Mouse (Mus musculus): Measurements from ENCODE around the gene Rab5c. TPM values are rescaled to one million over a fixed set of nuclear protein-coding genes. Genes with fewer than 3 reads are reported as not detected.

Rab5c gene
- polyA plus RNA-seq, 1 experiment = 445 TPM

GRCm38 (mm10) chr11:100682526-100682925 is 55.5 kb downstream of the Rab5c start:
- whole genome bisulfite sequencing = 89% methylated on average over 5 of the region's 5 CpGs
- TF ChIP-seq CTCF (conservative IDR thresholded peaks at IDR 0.05; ENCODE audit: insufficient read depth, insufficient read length, low read depth, low read length) (no peak), POLR2A (IDR thresholded peaks at IDR 0.05; ENCODE audit: low read depth, low read length) (no peak)
- no peaks in the 10 kb centered on the region for H3K27me3 ChIP-seq (replicated peaks; ENCODE audit: control insufficient read depth, insufficient read depth, low read length)
- H3K4me1 ChIP-seq (ENCODE audit: control insufficient read depth, insufficient read depth, low read length) = no peaks in the 10 kb centered on the region
- H3K36me3 ChIP-seq (ENCODE audit: control insufficient read depth, insufficient read depth, low read length) = no peaks in the 10 kb centered on the region
- no peak overlapping the region for H3K4me3 ChIP-seq (ENCODE audit: insufficient read depth, low read depth, low read length)
- H3K27ac ChIP-seq (ENCODE audit: insufficient read depth, low read depth, low read length) = no peak overlapping the region
- DNase-seq = no peak

DNA sequence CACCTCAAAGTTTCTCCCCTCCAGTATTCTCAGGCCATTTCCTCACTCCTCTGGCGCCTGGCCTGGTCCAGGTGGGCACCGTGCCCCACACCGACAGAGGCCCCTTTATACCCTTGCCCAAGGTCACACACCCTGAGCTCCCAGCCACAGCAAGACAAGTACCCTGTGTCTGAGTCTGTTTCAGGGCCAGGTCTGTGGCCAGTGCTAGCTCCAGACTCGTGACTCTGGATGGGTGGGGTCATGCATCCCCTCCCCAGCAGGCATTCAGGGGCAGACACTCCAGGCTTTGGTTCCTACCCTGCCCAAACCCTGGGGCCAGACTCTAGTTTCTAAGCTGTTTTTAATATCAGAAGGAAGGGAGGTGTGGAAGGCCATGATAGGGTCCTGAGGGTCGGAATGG is 56.2 kb downstream of the Rab5c start:
- Histone ChIP-seq H3K36me3 (ENCODE audit: control insufficient read depth, insufficient read depth, low read length) (no peaks in the 10 kb centered on the region), H3K4me1 (ENCODE audit: control insufficient read depth, insufficient read depth, low read length) (no peaks in the 10 kb centered on the region), H3K27me3 (replicated peaks; ENCODE audit: control insufficient read depth, insufficient read depth, low read length) (no peaks in the 10 kb centered on the region), H3K27ac (ENCODE audit: insufficient read depth, low read depth, low read length) (no peak overlapping the region), H3K4me3 (ENCODE audit: insufficient read depth, low read depth, low read length) (no peak overlapping the region)
- no peak for DNase-seq
- TF ChIP-seq CTCF (conservative IDR thresholded peaks at IDR 0.05; ENCODE audit: insufficient read depth, insufficient read length, low read depth, low read length) (no peak), POLR2A (IDR thresholded peaks at IDR 0.05; ENCODE audit: low read depth, low read length) (no peak)
- WGBS = 78% methylated on average over 5 of the region's 5 CpGs

DNA sequence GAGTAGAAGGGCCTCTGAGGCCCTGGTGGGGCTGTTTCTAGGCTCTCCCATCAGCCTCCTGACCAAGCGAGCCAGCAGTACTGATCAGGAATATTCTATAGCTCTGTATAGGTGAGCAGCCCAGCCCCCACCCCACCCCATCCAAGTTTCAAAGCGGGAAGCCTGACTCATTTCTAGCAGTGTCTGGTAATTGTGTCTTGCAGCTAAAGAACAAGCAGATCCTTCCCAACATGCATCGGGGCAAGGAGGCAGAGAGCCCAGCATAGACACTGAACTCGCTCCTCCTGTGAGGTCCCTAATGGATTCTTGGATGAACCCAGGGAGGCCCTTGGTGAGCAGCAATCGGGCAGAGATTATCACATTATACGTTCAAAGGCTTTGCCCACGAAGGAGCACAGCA is 60.2 kb downstream of the Rab5c start:
- DNase-seq = no peak
- Histone ChIP-seq H3K36me3 (ENCODE audit: control insufficient read depth, insufficient read depth, low read length) (no peaks in the 10 kb centered on the region), H3K27ac (ENCODE audit: insufficient read depth, low read depth, low read length) (no peak overlapping the region), H3K27me3 (replicated peaks; ENCODE audit: control insufficient read depth, insufficient read depth, low read length) (no peaks in the 10 kb centered on the region), H3K4me3 (ENCODE audit: insufficient read depth, low read depth, low read length) (no peak overlapping the region), H3K4me1 (ENCODE audit: control insufficient read depth, insufficient read depth, low read length) (no peaks in the 10 kb centered on the region)
- TF ChIP-seq CTCF (conservative IDR thresholded peaks at IDR 0.05; ENCODE audit: insufficient read depth, insufficient read length, low read depth, low read length) (no peak), POLR2A (IDR thresholded peaks at IDR 0.05; ENCODE audit: low read depth, low read length) (no peak)
- WGBS = 77% methylated on average over 7 of the region's 7 CpGs

DNA sequence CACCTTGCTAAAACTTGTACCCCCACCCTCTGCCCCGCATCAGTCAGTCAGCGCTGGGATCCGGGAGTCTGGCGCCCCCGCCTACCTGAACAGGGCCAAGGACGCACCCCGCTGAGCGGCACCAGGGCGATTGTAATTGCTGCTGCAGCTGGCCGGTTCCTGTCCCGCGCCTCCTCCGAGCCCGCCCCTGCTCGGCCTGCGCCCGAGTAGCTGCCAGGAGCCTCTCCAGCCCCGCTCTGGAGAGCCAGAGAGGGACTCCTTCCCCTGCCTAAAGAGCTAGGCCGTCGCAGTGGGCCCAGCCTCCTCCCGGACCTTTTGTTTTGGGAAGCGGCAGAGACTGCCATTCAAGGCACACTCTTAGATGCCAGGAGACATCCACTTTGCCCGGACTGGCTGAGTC is 64.8 kb downstream of the Rab5c start:
- WGBS = 8% methylated on average over 23 of the region's 23 CpGs
- no peak for TF ChIP-seq CTCF (conservative IDR thresholded peaks at IDR 0.05; ENCODE audit: insufficient read depth, insufficient read length, low read depth, low read length)
- no peak for TF ChIP-seq POLR2A (IDR thresholded peaks at IDR 0.05; ENCODE audit: low read depth, low read length)
- no peak overlapping the region for H3K4me3 ChIP-seq (ENCODE audit: insufficient read depth, low read depth, low read length)
- no peaks in the 10 kb centered on the region for H3K4me1 ChIP-seq (ENCODE audit: control insufficient read depth, insufficient read depth, low read length)
- H3K27ac ChIP-seq (ENCODE audit: insufficient read depth, low read depth, low read length) = no peak overlapping the region
- DNase-seq = peak; percentile 13
- no peaks in the 10 kb centered on the region for H3K27me3 ChIP-seq (replicated peaks; ENCODE audit: control insufficient read depth, insufficient read depth, low read length)
- H3K36me3 ChIP-seq (ENCODE audit: control insufficient read depth, insufficient read depth, low read length) = no peaks in the 10 kb centered on the region

GRCm38 (mm10) chr11:100671956-100672355 is 66.1 kb downstream of the Rab5c start:
- TF ChIP-seq CTCF (conservative IDR thresholded peaks at IDR 0.05; ENCODE audit: insufficient read depth, insufficient read length, low read depth, low read length) (no peak), POLR2A (IDR thresholded peaks at IDR 0.05; ENCODE audit: low read depth, low read length) (no peak)
- no peaks in the 10 kb centered on the region for H3K4me1 ChIP-seq (ENCODE audit: control insufficient read depth, insufficient read depth, low read length)
- DNase-seq = no peak
- H3K27me3 ChIP-seq (replicated peaks; ENCODE audit: control insufficient read depth, insufficient read depth, low read length) = no peaks in the 10 kb centered on the region
- H3K27ac ChIP-seq (ENCODE audit: insufficient read depth, low read depth, low read length) = no peak overlapping the region
- H3K36me3 ChIP-seq (ENCODE audit: control insufficient read depth, insufficient read depth, low read length) = no peaks in the 10 kb centered on the region
- H3K4me3 ChIP-seq (ENCODE audit: insufficient read depth, low read depth, low read length) = no peak overlapping the region
- 75% methylated on average over 2 of the region's 2 CpGs for WGBS

DNA sequence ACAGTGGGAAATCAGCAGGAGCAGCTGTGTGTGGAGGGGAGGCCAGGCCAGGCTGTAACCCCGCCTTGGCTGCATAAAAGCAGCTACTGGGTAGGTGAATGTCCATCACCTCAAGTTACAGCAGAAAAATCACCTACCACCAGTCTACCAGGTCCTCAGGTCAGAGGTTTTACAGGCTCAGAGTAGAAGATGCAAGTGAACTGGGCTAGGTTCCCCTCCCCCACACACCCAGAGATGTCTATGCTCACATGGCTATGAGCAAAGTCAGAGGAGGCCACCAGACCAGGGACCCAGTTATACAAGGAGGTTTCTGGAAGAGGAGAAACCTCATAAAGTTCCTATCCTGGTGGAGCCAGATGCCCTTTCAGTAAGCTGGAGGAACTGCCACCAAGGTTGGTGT is 67.0 kb downstream of the Rab5c start:
- TF ChIP-seq CTCF (conservative IDR thresholded peaks at IDR 0.05; ENCODE audit: insufficient read depth, insufficient read length, low read depth, low read length) (no peak), POLR2A (IDR thresholded peaks at IDR 0.05; ENCODE audit: low read depth, low read length) (no peak)
- Histone ChIP-seq H3K4me1 (ENCODE audit: control insufficient read depth, insufficient read depth, low read length) (no peaks in the 10 kb centered on the region), H3K36me3 (ENCODE audit: control insufficient read depth, insufficient read depth, low read length) (no peaks in the 10 kb centered on the region), H3K27me3 (replicated peaks; ENCODE audit: control insufficient read depth, insufficient read depth, low read length) (no peaks in the 10 kb centered on the region), H3K4me3 (ENCODE audit: insufficient read depth, low read depth, low read length) (no peak overlapping the region), H3K27ac (ENCODE audit: insufficient read depth, low read depth, low read length) (no peak overlapping the region)
- 91% methylated on average over 1 of the region's 1 CpGs for WGBS
- DNase-seq = no peak

Other genes starting within 250 kb of the Rab5c start
- 181 and 191 TPM in 2 replicates for gene Acly, start 210.2 kb downstream of the Rab5c start, polyA plus RNA-seq (2012; rRNA removed)
- gene Ttc25, start 192.6 kb downstream of the Rab5c start, polyA plus RNA-seq (2012; rRNA removed) = 0.84 and 1.4 TPM in 2 replicates
- gene Cnp, start 163.3 kb downstream of the Rab5c start, polyA plus RNA-seq (2012; rRNA removed) = 10.5 and 13.5 TPM in 2 replicates
- gene Nkiras2, start 119.0 kb downstream of the Rab5c start, polyA plus RNA-seq (2012; rRNA removed) = 60.5 and 63.1 TPM in 2 replicates
- 30.0 and 45.6 TPM in 2 replicates for gene Dnajc7, start 118.0 kb downstream of the Rab5c start, polyA plus RNA-seq (2012; rRNA removed)
- gene Zfp385c, start 45.8 kb downstream of the Rab5c start, polyA plus RNA-seq (2012; rRNA removed) = 0.14 and 0.34 TPM in 2 replicates
- 3.7 and 6.2 TPM in 2 replicates for gene Dhx58, start 33.9 kb downstream of the Rab5c start, polyA plus RNA-seq (2012; rRNA removed)
- gene Kat2a, start 25.8 kb downstream of the Rab5c start, polyA plus RNA-seq (2012; rRNA removed) = 25.9 and 29.0 TPM in 2 replicates
- gene Hspb9, start 24.4 kb downstream of the Rab5c start, polyA plus RNA-seq (2012; rRNA removed) = 0.48 and 0.49 TPM in 2 replicates
- 0.04 and 0.08 TPM in 2 replicates for gene Kcnh4, start 21.7 kb upstream of the Rab5c start, polyA plus RNA-seq (2012; rRNA removed)
- gene Hcrt, start 24.7 kb upstream of the Rab5c start, polyA plus RNA-seq (2012; rRNA removed) = not detected in 2 replicates
- 30.4 and 31.8 TPM in 2 replicates for gene Ghdc, start 32.7 kb upstream of the Rab5c start, polyA plus RNA-seq (2012; rRNA removed)
- gene Stat5b, start 112.5 kb upstream of the Rab5c start, polyA plus RNA-seq (2012; rRNA removed) = 23.2 and 24.0 TPM in 2 replicates
- 15.8 and 16.6 TPM in 2 replicates for gene Stat5a, start 121.1 kb upstream of the Rab5c start, polyA plus RNA-seq (2012; rRNA removed)
- 55.5 and 57.2 TPM in 2 replicates for gene Stat3, start 201.3 kb upstream of the Rab5c start, polyA plus RNA-seq (2012; rRNA removed)
- gene Cavin1, start 232.7 kb upstream of the Rab5c start, polyA plus RNA-seq (2012; rRNA removed) = 32.1 and 35.0 TPM in 2 replicates